Mouse (Mus musculus): ENCODE measurements around the gene Gabrp. TPM values are rescaled to one million over a fixed set of nuclear protein-coding genes. Genes with fewer than 3 reads are reported as not detected.
A peak's percentile ranks its signal among the peaks of the same experiment; 100 is the strongest.

Gene Gabrp
- total RNA-seq (2021): not detected
- long read RNA-seq, experiment 1: 0 reads
- long read RNA-seq, experiment 2: 0 reads

DNA sequence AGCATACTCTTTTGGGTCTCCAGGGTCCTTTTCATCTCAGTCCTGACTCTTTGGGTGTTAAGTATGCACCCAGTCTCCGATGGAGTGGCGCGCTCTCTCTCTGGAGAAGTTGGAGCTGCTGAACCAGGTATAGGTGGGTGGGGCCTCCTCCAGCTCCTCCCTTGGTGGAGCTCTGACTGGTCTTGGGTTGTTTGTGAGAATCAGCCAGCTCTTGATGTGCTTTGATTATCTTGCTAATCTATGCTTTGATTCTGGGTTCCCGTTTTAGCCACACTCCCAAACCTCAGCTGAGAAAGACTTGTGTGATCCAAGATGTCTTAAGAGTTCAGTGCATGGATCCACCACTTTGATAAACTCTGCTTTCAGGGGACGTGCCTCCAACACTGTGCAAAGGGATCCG is at the start of gene Gabrp:
Gabrp (minus strand) TSS at position 101 of the 400 bp plus-strand sequence.
- no peak for DNase-seq

DNA sequence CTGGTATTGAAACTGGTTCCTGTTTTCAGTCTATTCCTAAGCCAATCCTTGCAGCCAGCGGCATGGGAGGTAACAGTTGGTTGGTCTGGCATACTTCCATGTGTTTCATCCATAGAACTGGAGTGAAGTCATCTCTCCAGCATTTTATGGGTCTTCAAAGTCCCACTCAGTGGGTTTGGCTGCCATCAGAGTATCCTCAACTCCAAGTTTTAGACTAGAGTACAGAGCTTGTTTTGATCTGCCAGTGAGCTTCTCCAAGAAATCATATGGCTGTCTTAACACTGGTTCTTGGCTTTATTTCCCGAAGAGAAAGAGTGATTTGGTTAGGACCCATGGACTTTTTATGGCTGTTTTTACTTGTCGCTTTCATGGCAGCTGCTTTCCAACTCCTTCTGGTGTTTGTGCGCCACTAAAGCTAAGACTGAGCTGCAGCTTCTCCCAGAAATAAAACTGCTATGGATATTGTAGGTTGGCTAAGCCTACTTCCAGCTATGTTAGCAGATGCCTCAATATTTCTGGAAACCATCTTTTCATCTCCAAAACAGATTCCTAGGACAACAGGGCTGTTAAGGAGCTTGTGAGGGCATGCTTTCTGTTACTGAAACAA is 48.5 kb upstream of the Gabrp start:
- no peak for DNase-seq

DNA sequence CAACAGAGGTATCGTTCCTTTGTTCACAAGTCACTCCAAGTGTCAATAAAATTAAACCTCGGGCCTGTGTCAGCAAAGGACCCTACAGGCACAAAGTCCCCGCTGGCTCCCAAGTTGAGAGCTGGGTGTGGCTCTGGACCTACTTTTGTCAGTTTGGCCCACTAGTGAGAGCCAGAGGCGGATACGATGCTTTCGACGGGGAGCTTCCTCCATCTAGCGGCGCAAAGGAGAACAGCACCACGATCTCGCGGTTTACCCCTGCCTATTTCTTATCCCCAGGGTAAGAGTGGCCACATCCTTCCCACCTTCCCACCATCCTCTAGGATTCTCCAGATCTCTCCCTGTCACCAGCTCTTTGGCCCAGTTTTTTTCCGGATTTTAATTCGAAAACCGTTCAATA is 35.5 kb upstream of the Gabrp start:
- DNase-seq: peak; percentile 75

DNA sequence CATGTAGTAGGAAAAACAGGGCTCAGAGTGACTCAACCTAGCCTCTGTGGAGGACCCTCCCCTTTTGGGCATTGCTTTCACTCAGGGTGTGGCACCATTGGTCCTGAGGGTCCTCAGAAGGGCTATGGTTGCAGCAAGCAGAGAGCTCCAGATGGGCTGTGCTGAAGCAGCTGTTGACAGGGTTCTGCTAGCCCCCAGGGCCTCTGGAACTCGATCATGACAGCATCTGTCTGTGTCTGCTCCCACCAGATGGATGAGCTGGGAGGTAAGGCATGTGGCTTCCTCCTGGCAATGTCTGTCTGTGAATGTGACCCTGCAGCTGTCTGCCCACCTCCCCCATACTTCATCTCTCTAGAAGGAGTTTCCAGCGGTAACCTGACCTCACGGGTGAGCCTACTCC is 29.0 kb upstream of the Gabrp start:
- DNase-seq: no peak

DNA sequence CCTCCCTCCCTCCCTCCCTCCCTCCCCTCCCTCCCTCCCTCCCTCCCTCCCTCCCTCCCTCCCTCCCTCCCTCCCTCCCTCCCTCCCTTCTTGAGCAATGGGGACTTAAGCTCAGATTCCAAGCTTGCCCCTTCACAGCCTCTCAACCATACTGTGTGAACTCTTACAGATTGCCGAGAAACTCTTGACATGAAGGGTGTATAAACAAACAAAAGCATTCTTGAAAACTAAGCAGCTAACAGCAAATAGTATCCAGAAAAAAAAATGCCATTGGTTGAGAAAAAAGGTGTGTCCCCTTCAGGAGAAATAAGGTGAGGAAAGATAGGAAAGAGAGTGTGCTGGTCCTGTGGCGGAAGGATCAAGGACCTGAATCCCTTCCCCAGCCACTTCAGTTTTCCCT is 24.4 kb upstream of the Gabrp start:
- no peak for DNase-seq

DNA sequence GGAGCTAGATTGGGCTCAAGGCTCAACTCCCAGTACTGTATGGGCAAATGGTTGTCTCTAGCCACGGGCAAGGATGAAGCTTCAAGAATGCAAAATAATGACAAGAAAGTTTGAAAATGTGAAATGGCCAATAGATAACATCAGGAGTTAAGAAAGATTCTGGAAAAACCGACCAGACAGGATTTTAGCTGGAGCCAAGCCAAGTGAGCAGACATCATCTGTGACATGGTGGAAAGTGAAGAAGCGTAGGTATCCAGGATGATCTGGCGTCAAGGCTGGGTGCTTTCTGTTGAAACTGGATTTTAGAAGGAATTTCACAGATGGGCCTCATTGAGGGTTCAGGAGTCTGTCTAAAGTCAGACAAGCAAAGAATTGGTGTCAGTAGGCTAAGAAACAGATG is 20.2 kb upstream of the Gabrp start, which contains the start of gene D130052B06Rik:
D130052B06Rik (plus strand) TSS at position 317 of the 400 bp plus-strand sequence.
- DNase-seq: no peak

DNA sequence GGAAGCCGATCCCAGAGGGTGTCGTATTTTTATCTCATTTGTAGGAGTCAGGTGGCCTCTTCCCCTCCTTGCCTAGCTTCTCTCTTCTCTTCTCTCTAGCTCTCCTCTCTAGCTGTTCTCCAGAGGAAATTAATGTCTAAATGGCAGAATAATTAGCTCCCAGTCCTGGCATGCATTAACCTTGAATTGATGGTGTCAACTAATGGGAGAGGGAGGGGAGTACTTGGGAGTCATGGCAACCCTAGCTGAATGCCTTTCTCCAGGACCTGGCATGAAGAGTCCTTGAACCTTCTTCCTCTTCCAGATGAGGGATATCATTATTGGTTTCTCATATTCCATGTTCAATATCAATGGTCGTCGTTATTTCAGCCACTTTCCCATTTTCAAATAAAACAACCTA is 17.9 kb upstream of the Gabrp start:
- no peak for DNase-seq

DNA sequence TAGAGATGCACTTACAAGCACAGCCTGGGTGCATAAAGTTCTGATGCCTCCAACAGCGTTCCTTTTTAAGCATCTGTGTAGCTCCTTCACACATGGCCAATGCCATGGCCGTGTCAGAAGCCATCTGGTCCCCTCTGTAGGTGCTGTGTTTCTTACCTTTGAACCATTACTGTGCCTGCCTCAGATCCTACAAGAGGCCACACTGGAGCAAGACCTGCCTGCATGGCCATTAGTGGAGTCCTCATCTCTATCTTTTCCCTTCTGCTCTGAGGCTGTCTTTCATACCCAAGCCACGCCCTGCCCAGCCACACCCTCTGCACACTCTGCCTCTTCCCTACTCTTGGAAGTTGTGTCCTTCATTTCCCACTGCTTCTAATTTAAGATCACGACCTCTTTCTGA is 14.1 kb upstream of the Gabrp start:
- no peak for DNase-seq

DNA sequence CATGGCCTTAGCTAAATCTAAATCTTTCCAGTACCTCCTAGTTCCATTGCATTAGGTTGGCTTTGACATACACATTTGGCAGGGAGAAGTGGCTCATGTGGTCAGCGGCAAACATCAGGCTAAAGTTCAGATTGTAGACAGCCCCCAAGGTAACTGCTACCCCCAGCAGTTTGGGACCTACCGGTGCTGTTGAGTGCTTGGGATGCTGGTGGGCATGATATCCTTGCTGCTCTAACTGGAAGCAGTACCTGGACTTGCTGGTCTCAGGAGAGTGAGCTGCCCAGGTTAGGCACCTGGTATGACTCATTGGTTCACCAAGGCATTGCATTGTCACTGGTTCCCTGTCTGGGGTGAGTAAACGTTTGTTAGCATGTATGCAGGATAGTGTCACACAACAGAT is 12.0 kb upstream of the Gabrp start:
- no peak for DNase-seq

DNA sequence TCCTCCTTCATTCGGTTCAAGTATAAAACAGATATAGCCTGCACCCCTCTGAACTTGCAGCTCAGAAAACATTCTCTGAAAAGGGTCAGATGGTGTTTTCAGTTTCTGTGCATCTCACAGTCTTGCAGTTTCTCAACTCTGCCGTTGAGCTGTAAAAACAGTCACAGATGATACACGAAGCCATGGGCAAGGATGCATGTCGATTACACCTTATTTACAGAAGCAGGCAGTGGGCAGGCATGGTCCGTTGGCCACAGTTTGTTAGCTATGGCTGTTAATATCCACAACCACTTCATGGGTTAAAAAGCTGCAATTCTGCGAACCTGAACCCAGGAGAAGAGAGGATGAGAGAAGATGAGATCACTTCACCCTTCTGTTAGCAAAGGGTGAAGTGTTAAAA is 7.9 kb upstream of the Gabrp start:
- DNase-seq: no peak

DNA sequence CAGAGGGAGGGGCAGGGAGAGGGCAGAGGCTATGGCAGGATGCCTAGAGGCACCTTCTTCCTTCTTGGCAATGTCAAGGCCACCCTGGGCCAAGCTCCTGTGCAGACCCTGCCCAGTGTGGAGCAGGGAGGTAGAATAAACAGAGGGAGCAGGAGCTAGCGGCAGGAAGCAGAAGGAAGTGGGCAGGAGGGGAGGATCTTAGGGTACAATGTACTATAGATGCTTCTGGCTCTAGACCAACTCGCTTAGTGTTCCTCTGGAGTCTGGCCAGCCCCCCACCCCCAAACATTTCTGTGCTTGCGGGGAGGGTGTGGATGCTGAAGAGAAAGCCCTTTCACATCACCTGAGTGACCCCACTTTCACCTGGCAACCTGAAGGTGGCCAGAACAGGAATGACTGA is 862 bp upstream of the Gabrp start:
- no peak for DNase-seq

DNA sequence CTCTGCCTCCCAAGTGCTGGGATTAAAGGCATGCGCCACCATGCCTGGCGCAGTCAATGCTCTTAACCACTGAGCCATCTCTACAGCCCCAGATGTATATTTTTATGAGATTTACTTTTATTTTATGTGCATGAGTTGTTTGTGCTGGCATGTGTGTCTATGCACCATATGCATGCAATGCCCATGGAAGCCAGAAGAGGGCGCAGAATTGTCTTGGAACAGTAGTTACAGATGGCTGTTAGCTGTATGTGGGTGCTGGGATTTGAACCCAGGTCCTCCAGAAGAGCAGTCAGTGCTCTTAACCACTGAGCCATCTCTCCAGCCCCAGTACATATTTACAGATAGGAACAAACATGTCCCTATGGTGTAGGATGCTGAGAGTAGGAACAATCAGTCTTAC is 3.8 kb downstream of the Gabrp start:
- DNase-seq: no peak

DNA sequence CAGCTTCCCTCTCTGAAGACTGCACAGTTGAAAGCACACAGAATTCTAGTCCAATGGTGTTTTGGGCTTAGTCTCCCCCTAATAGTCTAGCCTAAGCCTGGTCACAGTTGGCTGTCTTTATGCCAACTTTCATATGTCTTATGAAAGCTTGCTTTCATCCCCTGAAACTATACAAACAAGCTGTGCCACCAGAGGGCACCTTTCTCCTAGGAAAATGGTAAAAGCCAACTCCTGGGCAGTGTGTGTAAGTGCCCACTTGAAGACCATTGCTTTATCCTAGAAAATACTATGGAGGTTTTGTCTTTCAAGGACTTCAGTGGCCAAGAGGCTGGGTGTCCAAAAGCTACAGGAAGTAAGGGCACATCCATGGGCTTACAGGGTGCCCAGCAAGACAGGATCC is 8.3 kb downstream of the Gabrp start:
- DNase-seq: no peak

DNA sequence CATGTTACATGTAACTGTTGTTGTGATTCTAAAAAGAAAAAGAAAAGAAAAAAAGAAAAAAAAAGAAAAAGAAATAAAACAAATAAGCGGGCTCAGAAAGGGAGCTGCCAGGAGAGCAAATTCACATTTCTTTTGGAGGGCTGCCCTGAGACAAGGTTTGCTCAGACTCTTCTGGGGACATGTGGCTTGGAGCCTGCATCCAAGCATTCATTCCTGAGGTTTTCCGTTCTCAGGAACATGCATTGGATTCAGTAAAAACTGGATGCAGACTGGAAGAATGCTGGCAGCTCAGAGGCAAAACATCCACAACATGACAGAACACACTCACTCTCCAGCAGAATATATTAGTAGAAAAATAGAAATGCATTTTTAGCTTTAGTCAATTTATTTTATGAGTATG is 14.8 kb downstream of the Gabrp start:
- no peak for DNase-seq

DNA sequence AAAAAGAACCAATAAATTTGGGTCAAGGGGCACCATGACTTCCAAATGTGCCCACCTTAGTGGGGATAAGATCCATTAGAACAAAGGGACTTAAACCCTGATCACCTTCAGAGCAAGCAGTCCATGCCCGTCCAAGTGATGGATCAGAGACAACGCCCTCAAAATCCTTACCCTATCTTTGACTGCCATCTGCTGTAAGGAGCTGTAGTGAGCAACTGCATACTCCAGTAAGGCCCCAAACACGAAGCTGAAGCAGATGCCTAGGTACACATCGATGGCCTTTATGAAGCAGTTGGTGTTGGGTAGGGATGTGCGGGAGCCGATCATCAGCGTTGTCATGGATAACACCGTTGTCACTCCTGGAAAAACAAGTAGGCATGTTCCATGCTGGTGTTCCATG is 24.6 kb downstream of the Gabrp start:
- no peak for DNase-seq

DNA sequence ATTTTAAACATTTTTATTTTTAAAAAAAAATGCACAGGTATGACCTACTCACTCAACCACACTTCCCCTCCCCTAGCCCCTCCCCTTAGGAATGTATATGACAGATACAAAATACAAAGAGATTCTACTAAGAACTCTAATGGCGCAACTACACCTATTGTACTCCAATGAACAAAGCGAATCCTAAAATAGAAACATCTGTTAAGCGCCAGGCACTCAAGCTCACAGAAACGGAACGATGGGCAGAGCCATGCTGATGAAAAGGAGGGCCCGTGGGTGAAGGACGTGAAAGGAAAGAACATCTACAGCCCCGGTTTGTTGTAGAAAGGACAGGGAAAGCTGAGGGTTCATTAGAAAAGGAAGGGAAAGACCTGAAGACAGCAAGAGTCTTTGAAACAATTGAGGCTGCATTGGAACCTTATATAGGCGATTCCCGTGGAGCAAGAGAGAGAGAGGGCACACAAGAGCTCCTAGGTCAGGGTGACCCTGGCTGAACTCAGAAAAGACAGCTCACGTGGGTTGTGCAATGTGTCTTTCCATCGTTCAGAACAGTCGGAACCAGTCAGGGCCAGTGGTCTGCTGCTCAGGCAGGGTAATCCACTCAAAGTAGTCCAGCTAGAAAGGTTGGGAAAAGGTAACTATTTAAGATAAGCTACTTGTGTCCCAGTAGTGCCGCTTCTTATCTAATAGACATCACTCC is 27.7 kb downstream of the Gabrp start:
- DNase-seq: no peak

DNA sequence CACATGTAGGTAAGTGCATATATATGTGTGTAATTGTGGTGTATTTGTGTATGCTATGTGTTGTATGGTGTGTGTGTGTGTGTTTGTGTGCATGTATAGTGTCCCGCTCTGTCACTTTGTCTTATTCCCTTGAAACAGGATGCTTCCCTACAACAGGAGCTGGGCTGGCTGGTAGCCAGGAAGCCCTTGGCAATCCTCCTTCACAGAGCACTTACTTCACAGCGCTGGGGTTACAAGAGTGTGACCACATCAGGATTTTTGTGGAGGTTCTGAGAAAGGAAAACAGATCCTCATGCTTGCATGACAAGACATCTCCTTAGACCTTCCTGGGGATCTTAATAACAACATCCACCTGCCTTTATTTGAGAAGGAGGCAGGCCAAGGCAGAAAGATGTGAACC is 31.4 kb downstream of the Gabrp start:
- peak; percentile 31 for DNase-seq

DNA sequence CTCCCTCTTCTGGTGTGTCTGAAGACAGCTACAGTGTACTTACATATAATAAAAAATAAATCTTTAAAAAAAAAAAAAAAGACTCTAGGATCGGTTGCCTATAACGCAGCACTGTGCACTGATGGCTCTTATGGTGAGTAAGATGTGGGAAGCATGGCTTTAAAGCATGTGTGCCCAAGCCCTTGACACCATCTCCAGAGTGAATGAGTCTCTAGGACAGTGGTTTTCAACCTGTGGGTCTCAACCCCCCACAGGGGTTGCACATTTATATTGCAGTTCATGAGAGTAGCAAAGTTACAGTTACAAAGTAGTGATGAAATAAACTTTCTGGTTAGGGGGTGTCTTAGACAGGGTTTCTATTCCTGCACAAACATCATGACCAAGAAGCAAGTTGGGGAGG is 33.8 kb downstream of the Gabrp start:
- no peak for DNase-seq

DNA sequence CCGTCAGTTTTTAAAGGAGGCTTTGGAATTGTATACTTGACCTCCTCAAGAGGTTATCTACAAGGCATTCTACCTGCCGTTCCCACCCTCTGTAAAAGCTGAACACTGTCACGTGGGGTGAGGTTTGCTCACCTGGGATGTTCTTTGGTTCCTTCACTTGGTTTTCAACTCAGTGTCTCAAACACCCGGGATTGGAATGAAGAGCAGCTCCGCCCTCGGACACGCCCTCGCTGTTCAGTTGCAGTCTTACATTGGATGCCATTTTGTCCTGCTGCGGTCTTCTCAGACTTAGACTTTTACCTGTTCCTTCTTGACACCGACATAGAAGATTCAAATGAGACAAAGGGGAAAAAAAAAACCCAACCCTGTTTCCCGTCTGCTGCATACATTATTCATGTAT is 34.6 kb downstream of the Gabrp start:
- no peak for DNase-seq

DNA sequence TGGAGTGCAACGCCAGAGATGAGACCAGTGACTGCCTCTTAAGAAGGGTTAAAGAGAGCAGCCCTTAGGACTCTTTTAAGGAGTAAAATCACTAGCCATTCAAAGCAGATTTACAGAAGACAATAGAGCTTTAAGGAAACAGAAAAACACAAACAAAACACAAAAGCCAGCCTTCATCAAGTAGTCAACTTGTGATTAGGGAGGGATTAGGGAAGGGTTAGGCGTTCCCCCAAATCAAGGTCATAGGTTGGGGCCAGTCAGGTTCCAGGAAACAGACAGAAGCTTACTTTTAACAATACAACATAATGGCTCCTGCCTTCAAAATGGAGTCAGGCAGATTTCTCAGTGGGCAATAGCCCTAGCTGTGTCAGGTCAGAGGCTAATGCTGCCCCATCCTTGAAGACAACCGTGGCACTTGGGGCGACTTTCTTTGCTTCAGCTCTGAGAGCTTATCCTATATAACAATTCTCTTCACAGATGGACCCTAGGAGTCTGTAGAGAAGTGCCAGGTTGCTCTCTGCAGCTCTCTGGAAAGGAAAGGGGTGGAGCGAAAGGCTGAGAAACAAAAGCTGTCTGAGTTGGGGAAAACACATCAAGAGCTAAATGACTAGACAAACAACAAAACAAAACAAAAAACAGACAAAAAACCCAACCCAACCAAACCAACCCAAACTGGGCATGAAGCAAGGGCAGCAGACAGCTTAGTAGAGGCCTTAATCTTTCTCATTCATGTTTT is 41.2 kb downstream of the Gabrp start:
- no peak for DNase-seq

DNA sequence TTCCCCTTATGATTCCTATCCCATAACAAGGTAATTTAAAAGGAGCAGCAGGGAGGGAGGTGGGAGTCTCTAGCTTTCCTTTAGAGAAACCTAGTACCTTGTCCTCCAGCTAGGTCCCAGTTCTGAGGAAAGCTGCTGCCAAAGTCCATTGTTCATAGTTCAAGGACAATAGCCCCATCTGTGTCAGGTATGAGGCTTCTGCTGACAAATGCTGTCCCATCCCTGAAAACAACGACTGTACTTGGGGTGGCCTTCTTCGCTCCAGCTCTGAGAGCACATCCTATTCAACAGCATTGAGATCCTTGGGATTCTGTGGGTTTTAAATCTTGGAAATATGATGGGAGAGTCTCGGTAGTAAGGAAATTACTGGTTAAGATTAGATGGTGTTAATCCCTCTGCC is 42.1 kb downstream of the Gabrp start:
- DNase-seq: no peak

DNA sequence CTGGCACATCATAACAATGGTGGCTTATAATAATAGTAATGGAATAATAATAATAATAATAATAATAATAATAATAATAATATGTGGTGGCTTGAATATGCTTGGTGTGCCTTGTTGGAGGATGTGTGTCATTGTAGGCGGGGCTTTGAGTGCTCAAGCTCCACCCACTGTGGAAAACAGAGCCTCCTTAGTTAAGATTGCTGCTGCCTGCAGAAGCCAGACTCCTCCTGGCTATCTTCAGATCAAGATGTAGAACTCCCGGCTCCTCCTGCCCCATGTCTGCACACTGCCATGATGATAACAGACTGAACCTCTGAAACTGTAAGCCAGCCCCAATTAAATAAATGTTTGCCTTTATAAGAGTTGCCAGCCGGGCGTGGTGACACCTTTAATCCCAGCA is 44.2 kb downstream of the Gabrp start:
- DNase-seq: no peak

DNA sequence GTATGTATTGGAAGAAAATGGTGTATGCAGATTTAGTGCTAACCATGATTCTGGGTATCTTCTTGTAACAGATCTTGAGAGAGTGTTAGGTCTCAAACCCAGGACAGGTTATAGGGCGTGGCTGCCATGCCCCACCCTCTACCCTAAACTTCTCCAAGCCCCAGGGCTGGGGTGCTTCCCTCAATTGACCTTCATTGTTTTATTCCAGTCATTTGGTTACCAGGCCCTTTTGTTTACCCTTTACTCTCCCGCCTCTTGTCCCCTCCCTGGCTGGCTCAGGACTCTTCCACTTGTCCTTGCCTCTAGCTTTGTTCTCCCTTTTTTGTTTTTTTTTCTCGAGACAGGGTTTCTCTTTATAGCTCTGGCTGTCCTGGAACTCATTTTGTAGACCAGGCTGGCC is 45.2 kb downstream of the Gabrp start:
- DNase-seq: no peak

DNA sequence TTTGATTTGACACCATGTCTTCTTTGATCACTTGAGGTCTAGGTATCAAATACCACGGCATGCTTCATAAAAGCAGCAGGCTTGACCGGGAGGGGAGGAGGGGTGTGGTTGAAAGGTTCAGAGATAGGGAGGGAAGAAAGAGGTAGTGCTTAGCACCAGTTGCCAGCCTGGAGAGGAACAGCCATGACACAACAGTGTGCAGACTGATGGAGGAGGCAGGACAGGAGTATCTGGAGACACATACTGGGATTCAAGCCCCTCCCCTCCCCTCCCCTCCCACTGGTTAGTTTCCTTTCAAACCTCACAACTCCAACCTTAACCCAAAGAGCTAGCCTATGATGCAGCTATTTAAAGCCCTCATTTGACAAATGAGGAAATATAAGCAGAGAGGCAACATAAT is 49.2 kb downstream of the Gabrp start:
- no peak for DNase-seq
